ENCODE assay signal across 22 mouse cellular contexts in genomic region chr19:5503687-5504086, GRCm38 (mm10). TPM values are rescaled to one million over a fixed set of nuclear protein-coding genes. Genes with fewer than 3 reads are reported as not detected.
DNase-seq lines count a peak whose midpoint lies in the region; ATAC-seq and TF ChIP-seq lines count a peak whose summit lies in the region.
"Had no signal": no experiment of that assay in that cellular context is flagged by ENCODE, and none has a peak within 500 bp of the region (broad histone marks: within the 10 kb centered on the region; RNA-seq: fewer than 3 reads in every experiment).

1700020D05Rik (minus strand) TSS chr19:5503787.

- no peak for DNase-seq in kidney, postnatal 0 days (ENCODE audit: low spot score)
- DNase-seq in kidney, postnatal 25 days = no peak
- no peak for DNase-seq in ES-E14 (ENCODE audit: low read depth, low spot score)
- no peak for DNase-seq in frontal cortex, adult 2 months (ENCODE audit: extremely low spot score in 1 of 2, low spot score in 1 of 2)
- DNase-seq: adrenal gland, postnatal 10 days; B cell, adult 2 months; cerebellum, adult 11-12 months; cerebellum, adult 9-10 months; cerebellum, postnatal 25 days; gastrocnemius, postnatal 36 days; heart, adult 11 months; heart, postnatal 36 days had no signal

- peak within 1 kb of the TSS; percentile 24; the same call in 1 of the 2 replicates for H3K4me2 ChIP-seq in intestine, embryonic 15.5 days (replicated peaks)
- no peak within 1 kb of the TSS for H3K4me2 ChIP-seq in intestine, postnatal 0 days (replicated peaks; ENCODE audit: low read depth)
- peak within 1 kb of the TSS; percentile 28 for H3K4me2 ChIP-seq in kidney, postnatal 0 days (ENCODE audit: low read length)
- H3K4me2 ChIP-seq: heart, embryonic 13.5 days; hindbrain, embryonic 15.5 days had no signal

- no peaks in the 10 kb centered on the region for H3K9me3 ChIP-seq in intestine, embryonic 15.5 days
- H3K9me3 ChIP-seq in intestine, postnatal 0 days (ENCODE audit: control insufficient read depth) = no peaks in the 10 kb centered on the region
- H3K9me3 ChIP-seq in kidney, postnatal 0 days (replicated peaks; ENCODE audit: low read length) = no peaks in the 10 kb centered on the region
- H3K9me3 ChIP-seq in ES-E14 (ENCODE audit: control insufficient read depth, insufficient read depth, low read depth, low read length) = no peaks in the 10 kb centered on the region
- H3K9me3 ChIP-seq: hindbrain, embryonic 15.5 days had no signal

- H3K27me3 ChIP-seq in intestine, embryonic 15.5 days (replicated peaks) = no peaks in the 10 kb centered on the region
- H3K27me3 ChIP-seq in intestine, postnatal 0 days (replicated peaks; ENCODE audit: control insufficient read depth, insufficient read depth, low read length) = no peaks in the 10 kb centered on the region
- no peaks in the 10 kb centered on the region for H3K27me3 ChIP-seq in kidney, postnatal 0 days (ENCODE audit: insufficient read depth, low read length)
- H3K27me3 ChIP-seq: heart, embryonic 13.5 days; hindbrain, embryonic 15.5 days had no signal

- H3K4me3 ChIP-seq in intestine, embryonic 15.5 days (replicated peaks) = no peak within 1 kb of the TSS
- no peak within 1 kb of the TSS for H3K4me3 ChIP-seq in intestine, postnatal 0 days (ENCODE audit: low read depth, low read length)
- H3K4me3 ChIP-seq in kidney, postnatal 0 days (replicated peaks; ENCODE audit: low read depth, low read length) = no peak within 1 kb of the TSS
- peak within 1 kb of the TSS; percentile 39 to 50 for H3K4me3 ChIP-seq in ES-E14 (ENCODE audit: insufficient read depth in 1 of 2, low read depth in 1 of 2, low read length in 2 of 2, poor library complexity in 1 of 2, severe bottlenecking in 1 of 2)
- H3K4me3 ChIP-seq: forebrain, embryonic 10.5 days; heart, embryonic 13.5 days; hindbrain, embryonic 15.5 days had no signal

- TF ChIP-seq CTCF in intestine, postnatal 0 days (IDR thresholded peaks at IDR 0.05; ENCODE audit: low read depth) = no peak
- no peak for TF ChIP-seq CTCF in kidney, postnatal 0 days (IDR thresholded peaks at IDR 0.05; ENCODE audit: low read depth)

- H3K36me3 ChIP-seq in intestine, embryonic 15.5 days = no peaks in the 10 kb centered on the region
- no peaks in the 10 kb centered on the region for H3K36me3 ChIP-seq in intestine, postnatal 0 days (ENCODE audit: control insufficient read depth, insufficient read depth)
- no peaks in the 10 kb centered on the region for H3K36me3 ChIP-seq in kidney, postnatal 0 days (ENCODE audit: insufficient read depth, low read length)
- H3K36me3 ChIP-seq in ES-E14 (ENCODE audit: control insufficient read depth, insufficient read depth, low read length, poor library complexity, severe bottlenecking) = no peaks in the 10 kb centered on the region

- WGBS in intestine, embryonic 15.5 days = 53% methylated on average over 11 of the region's 17 CpGs
- 47% methylated on average over 17 of the region's 17 CpGs for WGBS in intestine, postnatal 0 days
- WGBS in kidney, postnatal 0 days = 36% methylated on average over 17 of the region's 17 CpGs

- in situ Hi-C loops in ES-E14 (cut with MboI; ENCODE audit: low sequenced_read_pairs in 2 of 2, unreplicated experiment in 2 of 2) = no loop called here

- no peaks in the 10 kb centered on the region for H3K4me1 ChIP-seq in intestine, embryonic 15.5 days (replicated peaks)
- no peaks in the 10 kb centered on the region for H3K4me1 ChIP-seq in intestine, postnatal 0 days (replicated peaks; ENCODE audit: control insufficient read depth, insufficient read depth, low read length)
- H3K4me1 ChIP-seq in kidney, postnatal 0 days (replicated peaks; ENCODE audit: insufficient read depth, low read length) = no peaks in the 10 kb centered on the region
- H3K4me1 ChIP-seq in ES-E14 (ENCODE audit: control insufficient read depth in 2 of 2, insufficient read depth in 2 of 2, low read length in 2 of 2, poor library complexity in 1 of 2) = peaks cover 0 to 2% of the 10 kb centered on the region in 2 experiments; a peak in 1 of 4 replicates
- H3K4me1 ChIP-seq: forebrain, embryonic 10.5 days; heart, embryonic 13.5 days; hindbrain, embryonic 15.5 days had no signal

- no peak for ATAC-seq in intestine, embryonic 15.5 days
- ATAC-seq in intestine, postnatal 0 days = no peak
- ATAC-seq in kidney, postnatal 0 days (replicated peaks; ENCODE audit: low FRiP score, low read depth) = no peak
- no peak for ATAC-seq in erythroid progenitor cell, adult 5-6 weeks (replicated peaks; ENCODE audit: low FRiP score, poor library complexity, severe bottlenecking)
- ATAC-seq: CD4-positive, CD25-positive, alpha-beta regulatory T cell, adult 4 months; forebrain, embryonic 14.5 days had no signal

- no peak within 1 kb of the TSS for H3K9ac ChIP-seq in intestine, embryonic 15.5 days
- no peak within 1 kb of the TSS for H3K9ac ChIP-seq in intestine, postnatal 0 days (ENCODE audit: low read depth, low read length)
- H3K9ac ChIP-seq in kidney, postnatal 0 days (ENCODE audit: low read depth, low read length) = no peak within 1 kb of the TSS
- H3K9ac ChIP-seq in ES-E14 (ENCODE audit: insufficient read depth, low read depth, low read length, poor library complexity, severe bottlenecking) = 0 out of 2 replicates have a peak within 1 kb of the TSS, but pooled peaks have one; percentile 2
- H3K9ac ChIP-seq: heart, embryonic 13.5 days; hindbrain, embryonic 15.5 days had no signal

- no peak within 1 kb of the TSS for H3K27ac ChIP-seq in intestine, embryonic 15.5 days
- no peak within 1 kb of the TSS for H3K27ac ChIP-seq in intestine, postnatal 0 days (ENCODE audit: low read depth, low read length)
- H3K27ac ChIP-seq in kidney, postnatal 0 days = no peak within 1 kb of the TSS
- H3K27ac ChIP-seq in ES-E14 (ENCODE audit: insufficient read depth, low read depth, low read length, poor library complexity, severe bottlenecking) = no peak within 1 kb of the TSS
- H3K27ac ChIP-seq: forebrain, embryonic 10.5 days; heart, embryonic 13.5 days; hindbrain, embryonic 15.5 days had no signal

TF ChIP-seq in ES-E14, 5 proteins besides CTCF, POLR2A, EP300 and RAD21:
- TF ChIP-seq MAFK (IDR thresholded peaks at IDR 0.05; ENCODE audit: insufficient read depth, low read depth, low read length) = no peak
- TF ChIP-seq ZC3H11A (IDR thresholded peaks at IDR 0.05; ENCODE audit: borderline replicate concordance, low read depth, low read length) = no peak
- TF ChIP-seq CHD2 (IDR thresholded peaks at IDR 0.05; ENCODE audit: low read depth, low read length) = no peak
- no peak for TF ChIP-seq ZNF384 (IDR thresholded peaks at IDR 0.05; ENCODE audit: low read depth, low read length)
- no peak for TF ChIP-seq HCFC1 (IDR thresholded peaks at IDR 0.05; ENCODE audit: borderline replicate concordance, insufficient read depth, low read length)

RNA-seq across cellular contexts. Expression of gene 1700020D05Rik, which starts in this region (rescaled TPM):
- polyA plus RNA-seq in intestine, embryonic 15.5 days (2015; fragmentation: Nextera tagmentation; extraction: Ambion mirVana) = not detected in 2 replicates
- polyA plus RNA-seq in intestine, postnatal 0 days (2015; fragmentation: Nextera tagmentation; extraction: Ambion mirVana) = not detected in 2 replicates
- polyA plus RNA-seq in kidney, postnatal 0 days (2015; fragmentation: Nextera tagmentation; extraction: Ambion mirVana) = 0.13 TPM in 1 of 2 replicates, not detected in the other
- total RNA-seq in ES-E14 (2012; rRNA removed) = 1.7 and 1.8 TPM in 2 replicates
- total RNA-seq in erythroid progenitor cell, adult 5-6 weeks (2015; ENCODE audit: low replicate concordance) = 21.4 and 25.6 TPM in 2 replicates
- 13.8 and 18.7 TPM in 2 replicates for total RNA-seq in erythroid progenitor cell, adult 5-6 weeks (2017; ENCODE audit: low replicate concordance)
- 5.4 and 5.9 TPM in 2 replicates for polyA plus RNA-seq in frontal cortex, adult 2 months (2012; rRNA removed)
- polyA plus RNA-seq: CD4-positive, CD25-positive, alpha-beta regulatory T cell, adult 4 months; embryonic facial prominence, embryonic 14.5 days; forebrain, embryonic 10.5 days; forebrain, embryonic 14.5 days; heart, embryonic 13.5 days; heart, postnatal 0 days had no signal

Comparison
In these comparisons a context has a peak if more than half of its experiments do, and no peak if none do; other contexts are left out.
1. H3K4me3 ChIP-seq: peak in ES-E14 (2 of 2); none in intestine, embryonic 15.5 days (single experiment), intestine, postnatal 0 days (single experiment) and kidney, postnatal 0 days (single experiment).